Mouse (Mus musculus): ENCODE measurements around the gene Acot12. TPM values are rescaled to one million over a fixed set of nuclear protein-coding genes. Genes with fewer than 3 reads are reported as not detected.
"Not testable (repeated sequence)": the region's sequence is repeated elsewhere in the genome, so short reads cannot be mapped to it uniquely, and the experiment has no call there.

Gene Acot12
- total RNA-seq, 4 experiments from 2014 or later, result not detected

GRCm38 (mm10) chr13:91760302-91761050, 19.2 kb downstream of the Acot12 start:
- DNase-seq (ENCODE audit: low spot score), result no peak

- DNase-seq (ENCODE audit: low spot score), result no peak
Observed at GRCm38 (mm10) chr13:91761654-91762445, 20.5 kb downstream of the Acot12 start.

DNA sequence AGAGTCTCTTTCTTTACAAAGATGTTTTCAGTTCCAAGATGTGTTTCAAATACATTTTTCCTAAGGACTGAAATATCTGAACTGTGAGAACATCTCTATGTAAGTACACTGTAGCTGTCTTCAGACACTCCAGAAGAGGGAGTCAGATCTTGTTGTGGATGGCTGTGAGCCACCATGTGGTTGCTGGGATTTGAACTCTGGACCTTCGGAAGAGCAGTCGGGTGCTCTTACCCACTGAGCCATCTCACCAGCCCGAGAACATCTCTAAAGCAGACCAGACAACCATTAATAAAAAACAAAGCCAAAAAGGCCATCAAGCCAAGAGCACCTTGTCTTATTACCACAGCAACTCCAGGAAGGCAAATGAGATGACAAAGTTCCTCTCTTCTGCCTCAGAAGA, 22.3 kb downstream of the Acot12 start:
- not testable (repeated sequence) for DNase-seq (ENCODE audit: low spot score)

GRCm38 (mm10) chr13:91765627-91766026, 24.3 kb downstream of the Acot12 start:
- DNase-seq (ENCODE audit: low spot score), result no peak

- no peak for DNase-seq (ENCODE audit: low spot score)
Observed at GRCm38 (mm10) chr13:91768683-91769651, 27.7 kb downstream of the Acot12 start.

DNA sequence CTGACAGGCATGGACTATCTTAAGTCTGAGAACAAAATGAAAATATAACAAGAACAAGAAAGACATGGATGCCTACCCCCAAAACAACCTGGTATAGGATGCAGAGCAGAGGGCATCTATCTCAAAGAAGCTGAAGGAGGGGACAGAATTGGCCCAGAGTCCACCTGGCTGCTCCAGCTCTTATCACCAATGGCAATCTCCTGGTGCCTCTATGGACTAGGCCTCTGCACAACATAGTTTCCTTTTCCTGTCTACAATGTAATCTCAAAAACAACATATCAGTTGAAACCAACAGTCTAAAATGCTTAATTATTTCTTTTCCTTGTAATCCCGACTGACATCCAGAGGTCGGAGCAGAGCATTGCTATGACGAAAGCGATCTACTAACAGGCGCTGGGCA, 36.8 kb downstream of the Acot12 start:
- DNase-seq (ENCODE audit: low spot score), result no peak

DNA sequence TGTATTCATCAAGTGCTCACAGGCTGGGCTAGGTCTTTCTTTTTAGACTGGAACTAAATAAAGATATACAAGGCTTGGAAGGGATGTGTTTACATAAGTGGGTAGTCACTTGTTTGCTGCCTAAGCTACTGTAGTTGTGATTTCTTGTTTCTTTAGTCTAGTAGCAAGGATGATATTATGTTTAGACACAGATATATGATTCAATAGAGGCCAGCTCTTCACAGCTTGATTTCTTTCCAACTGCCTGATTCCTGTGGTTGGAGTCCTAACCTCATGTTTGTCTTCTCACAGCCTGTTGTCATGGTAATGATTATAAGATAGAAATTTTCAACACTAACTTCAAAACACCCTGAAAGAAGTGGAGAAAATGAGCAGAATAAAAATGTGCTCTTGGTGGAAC, 38.6 kb downstream of the Acot12 start:
- no peak for DNase-seq (ENCODE audit: low spot score)

DNA sequence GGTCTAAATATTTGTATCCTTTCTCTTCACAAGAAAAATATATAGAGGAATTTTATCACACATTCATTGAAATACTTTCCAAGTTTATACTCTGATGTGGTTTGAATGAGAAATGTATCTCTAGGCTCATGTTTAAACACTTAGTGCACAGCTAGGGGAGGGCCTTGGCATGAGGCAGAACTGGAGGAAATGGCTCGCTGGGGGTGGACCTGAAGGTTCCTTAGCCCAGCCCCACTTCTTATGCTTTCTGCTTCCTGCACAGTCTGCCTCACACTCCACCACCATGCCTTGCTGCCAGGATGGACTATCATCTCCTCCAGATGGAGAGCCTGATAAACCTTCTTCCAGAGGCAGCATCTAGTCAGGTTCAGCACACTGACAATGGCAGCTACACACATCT, 50.7 kb downstream of the Acot12 start:
- DNase-seq (ENCODE audit: low spot score), result no peak

DNA sequence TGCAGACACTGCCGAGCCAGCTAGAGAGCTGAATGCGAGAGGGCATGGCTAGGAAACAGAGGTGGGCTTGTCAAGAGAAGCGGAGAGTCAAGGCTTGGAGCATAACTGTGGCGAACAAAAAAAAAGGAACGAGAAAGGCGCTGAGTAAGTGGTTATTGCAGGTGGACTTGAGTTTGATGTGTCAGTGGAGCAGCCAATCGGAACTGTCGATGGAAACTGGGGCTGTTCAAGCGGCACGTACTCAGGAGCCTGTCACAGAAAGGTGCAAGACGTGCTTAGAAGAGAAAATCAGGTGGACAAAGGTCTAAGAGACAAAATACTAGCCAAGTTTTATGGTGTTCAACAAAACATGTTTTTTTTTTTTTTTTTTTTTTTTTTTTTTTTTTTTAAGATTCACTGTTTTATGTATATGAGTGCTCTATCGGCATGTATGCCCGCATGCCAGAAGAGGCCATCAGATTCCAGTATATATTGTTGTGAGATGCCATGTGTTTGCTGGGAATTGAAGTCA, 53.7 kb downstream of the Acot12 start:
- DNase-seq (ENCODE audit: low spot score), result no peak

DNA sequence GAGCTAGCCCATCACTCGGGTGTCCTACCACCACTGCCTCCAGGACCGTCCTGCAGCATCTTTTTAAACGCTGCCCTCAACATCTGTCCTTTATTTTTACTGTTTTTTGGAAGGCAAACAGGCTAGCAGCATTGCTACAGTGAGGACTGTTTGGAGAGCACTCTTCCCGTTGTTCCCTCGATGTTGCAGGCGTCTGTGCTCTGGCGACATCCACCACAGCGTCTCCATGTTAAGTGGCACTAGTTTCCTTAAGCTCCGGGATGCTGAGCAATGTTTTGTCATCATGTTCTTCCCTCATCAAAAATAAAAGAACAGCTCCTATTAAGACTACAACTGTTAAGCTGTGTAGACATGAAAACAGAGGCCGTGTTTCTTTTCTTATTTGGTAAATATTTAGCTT, 54.3 kb downstream of the Acot12 start:
- no peak for DNase-seq (ENCODE audit: low spot score)

DNA sequence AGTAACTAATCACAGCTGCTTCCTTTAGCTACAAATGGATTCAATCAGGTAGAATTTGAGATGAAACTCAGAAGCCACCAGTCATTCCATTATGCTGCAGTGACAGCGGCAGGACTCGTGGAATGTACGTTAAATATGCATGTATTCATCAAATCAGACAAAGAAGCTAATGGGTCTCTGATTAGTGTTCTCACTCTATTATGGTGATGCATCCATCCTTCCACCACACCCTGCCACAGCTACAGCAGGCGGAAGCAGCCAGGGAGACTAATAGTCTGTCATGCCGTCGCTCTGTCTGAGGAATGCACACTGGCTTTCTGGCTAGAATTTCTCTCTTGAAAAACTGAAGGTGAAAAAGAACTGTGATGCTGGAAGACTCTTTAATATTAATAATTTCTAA, 54.7 kb downstream of the Acot12 start:
- no peak for DNase-seq (ENCODE audit: low spot score)

DNA sequence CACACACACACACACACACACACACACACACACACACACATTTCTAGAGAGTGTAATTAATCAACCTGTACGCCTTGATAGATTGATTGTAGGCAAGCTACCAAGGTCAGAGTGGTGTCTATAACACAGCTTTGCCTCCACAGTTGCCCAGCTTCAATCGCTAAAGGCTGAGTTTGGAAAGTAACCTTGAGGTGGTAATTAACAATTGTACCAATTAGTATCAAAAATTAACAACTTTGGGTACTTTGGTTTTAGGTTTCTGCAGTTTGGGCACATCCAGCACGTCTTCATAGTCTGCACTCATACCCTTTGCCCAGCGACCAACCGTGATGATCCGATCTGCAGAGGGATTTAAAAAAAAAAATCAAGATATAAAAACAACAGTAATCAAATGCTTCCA, 55.6 kb downstream of the Acot12 start:
- no peak for DNase-seq (ENCODE audit: low spot score)

GRCm38 (mm10) chr13:91797442-91797841, 56.1 kb downstream of the Acot12 start:
- DNase-seq (ENCODE audit: low spot score), result no peak

- DNase-seq (ENCODE audit: low spot score), result no peak
Observed at GRCm38 (mm10) chr13:91801726-91802125, 60.4 kb downstream of the Acot12 start.

DNA sequence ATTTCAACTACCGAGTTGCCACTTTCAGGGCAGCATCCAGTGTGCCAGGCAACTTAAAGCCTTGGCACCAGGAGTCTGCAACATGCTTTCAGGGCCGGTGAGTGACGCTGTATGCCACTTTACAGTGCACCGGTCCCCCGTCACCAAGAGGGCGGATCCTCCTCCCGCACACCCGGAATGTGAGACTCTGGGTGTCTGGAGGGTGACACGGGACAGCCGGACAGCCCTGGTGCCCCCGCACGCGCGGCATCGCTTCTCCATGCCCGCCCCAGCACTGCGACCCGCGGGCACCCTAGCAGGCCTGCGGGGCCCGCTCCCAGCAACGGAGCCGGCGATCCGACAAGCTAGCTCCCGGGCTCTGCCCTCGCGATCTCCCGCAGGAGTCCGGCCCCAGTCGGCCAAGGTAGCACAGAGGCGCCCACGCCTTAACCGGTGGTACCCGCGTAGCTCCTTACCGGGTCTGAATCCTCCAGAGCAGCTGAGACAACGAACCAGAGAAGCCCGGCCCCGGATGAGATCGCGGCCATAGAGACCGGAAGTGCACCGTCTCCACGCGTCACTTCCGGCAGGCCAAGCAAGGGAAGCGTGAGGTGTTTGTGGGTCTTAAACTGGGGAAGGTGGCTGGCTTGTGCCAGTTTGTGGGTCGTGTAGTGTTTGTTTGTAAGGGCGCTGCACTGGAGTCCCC, 66.0 kb downstream of the Acot12 start, which contains the start of gene Zcchc9:
Gene Zcchc9 (minus strand): TSS at position 551 of the 685 bp plus-strand sequence.
- peak; percentile 84 for DNase-seq (ENCODE audit: low spot score)

DNA sequence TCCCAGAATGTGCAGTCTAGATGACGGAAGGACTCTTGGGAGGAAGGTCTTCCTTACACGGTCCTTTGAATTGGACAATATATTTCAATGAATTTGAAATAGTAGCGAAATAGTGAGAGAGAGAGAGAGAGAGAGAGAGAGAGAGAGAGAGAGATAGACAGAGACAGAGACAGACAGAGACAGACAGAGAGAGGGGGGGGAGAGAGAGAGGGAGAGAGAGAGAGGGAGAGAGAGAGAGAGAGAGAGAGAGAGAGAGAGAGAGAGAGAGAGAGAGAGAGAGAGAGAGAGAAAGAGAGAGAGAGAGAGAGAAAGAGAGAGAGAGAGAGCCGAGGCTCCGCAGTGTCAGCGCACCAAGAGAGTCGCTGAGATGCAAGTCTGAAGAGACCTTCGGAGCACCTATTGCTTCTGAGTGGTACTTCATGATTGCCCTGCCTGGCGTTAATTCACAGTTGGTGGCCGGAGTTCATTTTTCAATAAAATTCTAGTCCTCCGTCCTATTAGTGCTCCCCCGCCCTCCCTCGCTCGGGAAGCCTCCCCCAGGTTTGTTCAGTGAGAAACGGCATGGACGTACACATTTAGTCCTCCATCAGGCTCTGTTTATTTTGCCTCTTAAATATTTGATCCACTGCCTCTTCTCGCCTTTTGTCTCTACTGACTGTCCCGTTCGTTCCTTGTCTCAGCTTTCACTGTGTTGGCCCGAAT, 66.7 kb downstream of the Acot12 start:
- DNase-seq (ENCODE audit: low spot score), result no peak

DNA sequence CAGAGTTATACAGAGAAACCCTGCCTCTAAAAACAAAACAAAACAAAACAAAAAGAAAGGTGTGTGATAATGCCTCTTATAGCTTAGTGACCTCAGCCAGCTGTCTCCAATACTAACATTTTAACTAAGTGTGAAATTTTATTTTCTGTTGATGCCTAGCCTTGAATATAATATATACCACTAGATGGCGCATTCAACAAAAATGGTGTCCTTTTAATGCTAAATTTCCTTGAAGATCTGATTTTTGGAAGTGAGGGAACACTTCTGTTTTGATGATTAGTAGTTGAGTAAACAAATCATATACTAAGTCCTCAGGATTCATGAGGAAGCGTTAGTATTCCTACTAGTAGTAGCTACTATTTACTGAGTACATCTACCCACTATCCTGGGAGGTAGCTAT, 68.2 kb downstream of the Acot12 start:
- peak; percentile 13 for DNase-seq (ENCODE audit: low spot score)

- no peak for DNase-seq (ENCODE audit: low spot score)
Observed at GRCm38 (mm10) chr13:91814670-91815069, 73.4 kb downstream of the Acot12 start.

DNA sequence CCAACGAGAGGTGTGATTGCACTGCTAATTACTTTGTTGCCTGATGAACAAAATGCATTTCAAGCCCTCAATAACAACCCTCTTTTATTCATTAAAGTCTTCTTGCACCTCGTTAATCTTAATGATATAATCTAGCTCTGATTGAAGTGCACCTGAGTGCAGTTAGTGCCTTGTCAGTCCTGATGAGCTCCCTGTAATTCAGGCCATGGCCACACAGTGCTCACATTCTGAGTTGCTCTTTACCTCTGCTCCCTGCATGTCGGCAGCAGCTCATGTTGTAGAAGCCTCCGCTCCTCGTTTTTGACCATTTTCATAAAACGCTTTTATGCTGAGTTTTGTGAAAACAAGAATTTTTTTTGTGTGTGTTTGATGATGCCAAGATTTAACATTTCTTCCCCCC, 82.4 kb downstream of the Acot12 start:
- no peak for DNase-seq (ENCODE audit: low spot score)

DNA sequence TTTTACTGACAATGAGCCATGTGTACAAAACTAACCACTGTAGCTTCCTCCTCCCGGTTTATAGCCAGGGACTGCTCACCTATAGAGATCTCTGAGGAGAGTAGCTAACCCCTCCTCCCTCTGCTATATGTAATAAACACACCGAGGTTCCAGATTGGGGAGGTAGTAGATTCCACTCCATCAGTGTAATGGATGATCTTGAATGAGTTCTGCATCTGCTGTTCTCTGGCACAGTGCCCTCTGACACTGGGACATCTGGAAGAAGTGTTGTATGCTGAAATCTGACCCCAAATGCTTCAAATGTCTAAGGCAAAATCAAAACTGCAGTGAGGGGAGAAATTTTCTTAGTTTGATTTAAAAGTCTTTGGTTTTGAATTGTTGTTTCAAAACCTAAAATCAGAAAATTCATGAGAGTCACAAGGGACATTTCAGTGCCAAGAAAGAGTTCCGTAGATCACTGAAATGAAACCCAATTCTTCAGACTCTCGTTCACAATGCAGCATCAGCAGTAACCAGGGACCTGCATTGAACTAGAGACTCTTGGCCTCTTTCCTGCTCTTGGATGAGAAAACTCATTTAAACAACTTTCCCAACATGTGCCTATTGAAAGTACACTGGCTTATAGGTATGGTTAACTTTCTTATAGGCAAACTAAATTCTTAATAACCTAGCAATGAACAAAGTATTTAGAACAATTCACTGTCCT, 83.7 kb downstream of the Acot12 start:
- DNase-seq (ENCODE audit: low spot score), result peak; percentile 53

All from heart, adult 8-10 months (tissue).